Mouse (Mus musculus) heart, embryonic 13.5 days (tissue): ENCODE measurements around the gene Gpc6. TPM values are rescaled to one million over a fixed set of nuclear protein-coding genes. Genes with fewer than 3 reads are reported as not detected.

Experiments used
- ATAC-seq: fragments of 200-750 bp; cut with Nextera tagmentation; 2 replicates; pipeline ENCODE4 v1.8.0; 2017; ENCODE audit warnings: moderate TSS enrichment; ENCODE audit not compliant: insufficient number of reproducible peaks, low FRiP score, low TSS enrichment; ENCODE audit errors: extremely low read depth
- H3K27ac ChIP-seq: fragments of 300-500 bp; sonication (generic); replicated peaks from 2 replicates; pipeline ENCODE4 v1.5.1; 2015; ENCODE audit warnings: moderate library complexity, mild to moderate bottlenecking, inconsistent platforms
- H3K27me3 ChIP-seq: fragments of 300-500 bp; sonication (generic); replicated peaks from 2 replicates; pipeline ENCODE4 v1.6.1; 2015; ENCODE audit warnings: mild to moderate bottlenecking, inconsistent platforms
- H3K36me3 ChIP-seq: fragments of 300-500 bp; sonication (generic); 2 replicates; pipeline ENCODE4 v1.6.1; 2015; ENCODE audit warnings: mild to moderate bottlenecking, inconsistent platforms
- H3K4me1 ChIP-seq: fragments of 300-500 bp; sonication (generic); 2 replicates; pipeline ENCODE4 v1.6.1; 2015; ENCODE audit warnings: inconsistent platforms
- H3K4me2 ChIP-seq: fragments of 300-500 bp; sonication (generic); 2 replicates; pipeline ENCODE4 v1.6.1; 2015; ENCODE audit warnings: inconsistent platforms, mild to moderate bottlenecking, moderate library complexity
- H3K4me3 ChIP-seq: fragments of 300-500 bp; sonication (generic); 2 replicates; pipeline ENCODE4 v1.5.1; 2015; ENCODE audit warnings: moderate library complexity, mild to moderate bottlenecking, inconsistent platforms
- H3K9ac ChIP-seq: fragments of 300-500 bp; sonication (generic); 2 replicates; pipeline ENCODE4 v1.6.1; 2015; ENCODE audit warnings: inconsistent platforms, mild to moderate bottlenecking, moderate library complexity
- H3K9me3 ChIP-seq: fragments of 300-500 bp; sonication (generic); 2 replicates; pipeline ENCODE4 v1.6.1; 2016; ENCODE audit warnings: inconsistent platforms
- WGBS: fragments of 180-500 bp; shearing (Covaris S2); methylation state at CpG from one replicate; pipeline ENCODE4 v1.1.7; 2015; ENCODE audit warnings: mixed read lengths; 5-methylcytosine and 5-hydroxymethylcytosine counted together
- polyA plus RNA-seq: library from polyadenylated mRNA; unstranded; fragments of >200 nt; fragmentation: Nextera tagmentation; extraction: Ambion mirVana; gene quantifications from 2 replicates; pipeline ENCODE4 v1.2.1, GENCODE M21; 2015

Gene Gpc6
- polyA plus RNA-seq, 1 experiment from 2014 or later, result 13.1 TPM

DNA sequence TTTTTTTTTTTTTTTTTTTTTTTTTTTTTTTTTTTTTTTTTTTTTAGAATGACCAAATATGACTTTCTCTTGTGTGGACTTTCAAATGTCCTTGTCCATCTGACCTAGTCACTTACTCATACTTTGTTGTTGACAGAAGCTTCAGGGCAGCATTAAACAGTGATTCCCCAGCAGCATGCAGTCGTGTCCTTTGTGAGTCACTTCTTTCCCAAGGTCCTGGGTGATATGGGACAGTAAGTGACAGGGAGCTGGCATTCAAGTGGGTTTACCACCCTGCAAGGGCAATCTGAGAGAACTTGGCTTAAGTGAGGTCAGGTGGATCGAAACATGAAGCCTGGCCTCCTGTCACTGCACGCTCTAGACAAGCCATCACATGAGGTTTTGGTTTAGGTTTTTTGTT lies 754.8 kb downstream of the Gpc6 start:
- no peak for ATAC-seq
- H3K4me2 ChIP-seq, result no peak overlapping the region

DNA sequence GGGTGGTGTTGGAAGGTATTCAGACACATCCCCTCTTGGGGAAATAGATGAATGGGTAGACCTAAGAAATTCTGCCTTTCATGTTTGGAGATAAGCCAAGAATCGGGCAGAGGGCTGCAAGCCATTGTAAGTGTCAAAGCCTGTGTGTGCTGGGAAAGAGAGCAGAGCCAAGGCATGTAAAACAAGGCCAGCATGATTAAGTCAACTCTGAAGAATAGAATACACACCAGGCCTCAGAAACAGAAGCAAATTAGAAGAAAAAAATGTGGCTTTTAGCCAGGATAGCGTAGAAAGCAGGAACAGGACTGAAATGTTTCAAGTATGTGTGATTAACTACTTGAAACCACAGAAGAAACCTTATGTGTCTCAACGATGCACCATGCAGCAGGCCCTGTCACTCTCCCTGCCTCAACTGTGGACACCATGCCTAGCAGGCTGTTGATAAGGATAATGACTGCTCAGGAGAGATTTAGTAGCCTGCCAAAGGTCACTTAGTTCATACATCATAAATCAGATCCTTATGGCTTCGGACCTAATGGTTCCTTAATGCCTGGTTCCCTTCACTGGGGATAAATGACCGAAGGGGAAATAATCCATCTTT lies 756.3 kb downstream of the Gpc6 start:
- H3K4me2 ChIP-seq, result no peak overlapping the region
- ATAC-seq, result no peak
- H3K27ac ChIP-seq, result peak overlapping the region; percentile 53

More for the DNA sequence above, 754.8 kb downstream of the Gpc6 start:
- no peaks in the 10 kb centered on the region for H3K9me3 ChIP-seq
- H3K36me3 ChIP-seq, result no peaks in the 10 kb centered on the region
- H3K27ac ChIP-seq, result no peak overlapping the region
- WGBS, result 51% methylated on average over 3 of the region's 3 CpGs
- H3K4me3 ChIP-seq, result no peak overlapping the region
- no peaks in the 10 kb centered on the region for H3K27me3 ChIP-seq
- peaks cover 19% of the 10 kb centered on the region for H3K4me1 ChIP-seq
- H3K9ac ChIP-seq, result no peak overlapping the region

DNA sequence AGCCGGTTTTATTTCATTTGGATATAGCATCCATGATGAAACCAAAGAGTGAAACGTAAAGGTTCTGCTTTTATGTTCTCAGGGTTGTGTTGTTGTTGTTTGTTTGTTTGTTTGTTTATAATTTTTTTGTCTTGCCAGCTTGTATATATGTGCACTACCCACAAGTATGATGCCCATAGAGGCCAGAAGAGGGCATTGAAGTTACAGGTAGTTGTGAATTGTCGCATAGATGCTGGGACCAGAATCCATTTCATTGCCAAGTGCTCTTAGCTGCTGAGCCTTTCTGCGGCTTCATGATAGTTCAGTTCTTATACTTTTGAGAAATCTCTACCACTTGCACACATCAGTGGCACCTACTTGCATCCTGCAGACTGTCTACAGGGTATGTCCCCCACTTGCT lies 758.0 kb downstream of the Gpc6 start:
- 87% methylated on average over 4 of the region's 4 CpGs for WGBS
- peaks cover 19% of the 10 kb centered on the region for H3K4me1 ChIP-seq
- no peak overlapping the region for H3K4me3 ChIP-seq
- H3K9ac ChIP-seq, result no peak overlapping the region
- no peak overlapping the region for H3K27ac ChIP-seq
- H3K27me3 ChIP-seq, result no peaks in the 10 kb centered on the region
- no peaks in the 10 kb centered on the region for H3K36me3 ChIP-seq
- no peak overlapping the region for H3K4me2 ChIP-seq
- no peaks in the 10 kb centered on the region for H3K9me3 ChIP-seq
- ATAC-seq, result no peak

More for the DNA sequence above, 756.3 kb downstream of the Gpc6 start:
- no peaks in the 10 kb centered on the region for H3K36me3 ChIP-seq
- H3K9ac ChIP-seq, result no peak overlapping the region
- no peaks in the 10 kb centered on the region for H3K27me3 ChIP-seq
- no peak overlapping the region for H3K4me3 ChIP-seq
- H3K9me3 ChIP-seq, result no peaks in the 10 kb centered on the region
- peaks cover 19% of the 10 kb centered on the region for H3K4me1 ChIP-seq
- WGBS, result 22% methylated on average over 5 of the region's 5 CpGs

DNA sequence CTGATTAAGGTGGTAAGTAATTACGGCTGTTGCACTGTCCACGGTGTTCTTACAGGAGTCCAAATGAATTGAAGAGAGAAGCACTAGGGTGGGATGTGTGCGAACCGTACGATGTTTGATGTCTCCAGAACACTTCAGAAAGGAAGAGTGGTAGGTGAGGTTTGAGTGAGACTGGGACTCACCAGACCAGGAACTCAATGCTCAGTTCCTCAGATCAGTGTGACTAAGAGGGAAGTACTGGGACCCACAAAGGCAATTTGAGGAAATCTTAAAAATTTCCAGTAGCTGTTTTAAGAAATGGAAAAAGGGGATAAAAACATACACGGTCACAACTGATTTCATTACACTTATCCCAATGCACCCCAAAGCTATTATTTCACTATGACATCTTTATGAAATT lies 764.7 kb downstream of the Gpc6 start:
- H3K36me3 ChIP-seq, result no peaks in the 10 kb centered on the region
- H3K9me3 ChIP-seq, result no peaks in the 10 kb centered on the region
- no peak overlapping the region for H3K27ac ChIP-seq
- 75% methylated on average over 6 of the region's 6 CpGs for WGBS
- H3K9ac ChIP-seq, result no peak overlapping the region
- no peak for ATAC-seq
- H3K27me3 ChIP-seq, result no peaks in the 10 kb centered on the region
- no peak overlapping the region for H3K4me3 ChIP-seq
- H3K4me1 ChIP-seq, result 0 out of 2 replicates have a peak, but pooled peaks cover 3% of the 10 kb centered on the region
- H3K4me2 ChIP-seq, result no peak overlapping the region

DNA sequence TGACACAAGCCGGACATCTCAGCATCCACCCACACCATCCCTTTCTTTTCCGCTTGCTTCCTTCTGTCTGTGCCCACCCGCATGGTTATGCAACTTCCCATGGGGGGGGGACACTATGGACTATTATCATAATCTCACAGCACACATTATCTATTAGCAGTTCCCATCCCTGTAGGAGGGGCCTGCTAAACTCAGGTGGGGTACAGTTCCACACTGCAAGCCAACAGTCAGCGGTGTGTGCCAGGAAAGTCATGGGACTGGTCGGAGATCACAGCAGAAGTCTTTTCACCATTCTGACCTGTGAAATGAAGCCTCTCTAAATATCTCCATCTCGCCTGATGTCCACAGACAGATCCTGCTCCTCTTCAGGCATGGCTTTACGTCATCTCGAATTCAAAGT lies 770.5 kb downstream of the Gpc6 start:
- no peak for ATAC-seq
- H3K4me3 ChIP-seq, result no peak overlapping the region
- no peak overlapping the region for H3K9ac ChIP-seq
- H3K9me3 ChIP-seq, result no peaks in the 10 kb centered on the region
- H3K27ac ChIP-seq, result no peak overlapping the region
- H3K4me1 ChIP-seq, result no peaks in the 10 kb centered on the region
- 79% methylated on average over 8 of the region's 8 CpGs for WGBS
- H3K4me2 ChIP-seq, result no peak overlapping the region
- no peaks in the 10 kb centered on the region for H3K36me3 ChIP-seq
- H3K27me3 ChIP-seq, result no peaks in the 10 kb centered on the region

DNA sequence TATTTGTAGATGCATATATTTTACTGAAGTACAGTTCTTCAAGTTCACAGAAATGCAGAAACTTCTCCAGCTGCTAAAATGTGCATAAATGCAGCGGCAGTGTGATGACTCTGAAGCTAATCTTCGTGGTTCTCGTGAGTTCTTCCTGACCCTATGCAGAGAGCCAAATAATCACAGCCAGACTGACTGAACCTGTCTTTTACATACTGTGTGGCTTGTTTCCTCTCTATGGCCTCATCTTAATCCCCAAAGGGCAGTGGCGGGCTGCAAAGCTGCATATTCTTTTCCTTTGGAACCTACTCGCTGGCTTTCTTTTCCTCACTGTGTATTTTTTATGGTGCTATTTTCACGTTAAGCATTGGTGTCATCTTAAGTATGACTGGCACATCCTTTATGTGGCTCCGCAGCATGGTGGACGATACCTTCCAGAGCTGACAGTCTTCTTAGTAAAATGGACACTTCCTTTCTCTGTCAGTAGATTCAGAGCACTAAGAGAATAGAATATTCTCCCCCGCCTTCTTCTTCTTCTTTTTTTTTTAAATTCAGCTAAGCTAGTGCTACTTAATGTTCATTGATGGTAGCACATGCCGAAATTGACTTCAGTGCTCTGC lies 775.7 kb downstream of the Gpc6 start:
- Histone ChIP-seq H3K4me1 (no peaks in the 10 kb centered on the region), H3K9ac (no peak overlapping the region), H3K4me3 (no peak overlapping the region), H3K36me3 (no peaks in the 10 kb centered on the region), H3K27ac (no peak overlapping the region), H3K9me3 (no peaks in the 10 kb centered on the region), H3K4me2 (no peak overlapping the region), H3K27me3 (no peaks in the 10 kb centered on the region)
- WGBS, result 80% methylated on average over 10 of the region's 10 CpGs
- no peak for ATAC-seq

DNA sequence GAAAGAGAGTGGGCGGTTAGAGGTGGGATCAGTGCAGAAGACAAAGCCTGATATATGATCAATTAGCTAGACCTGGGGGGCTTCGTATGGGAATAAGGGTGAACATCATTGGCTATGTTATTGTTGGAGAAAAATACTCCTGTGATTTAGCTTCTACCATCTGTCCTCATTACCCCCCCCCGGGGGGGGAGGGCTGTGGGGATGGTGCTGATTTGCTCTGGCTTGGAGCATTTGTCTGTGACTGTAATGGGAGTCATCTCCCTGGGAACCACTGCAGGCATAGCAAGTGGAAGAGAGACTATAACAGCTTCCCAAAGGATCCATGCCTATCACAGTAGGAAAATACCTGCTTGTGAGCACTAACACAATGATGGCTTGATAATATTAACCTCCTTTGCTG lies 783.7 kb downstream of the Gpc6 start:
- Histone ChIP-seq H3K27ac (no peak overlapping the region), H3K9me3 (no peaks in the 10 kb centered on the region), H3K27me3 (no peaks in the 10 kb centered on the region), H3K4me1 (peaks cover 5% of the 10 kb centered on the region), H3K4me2 (no peak overlapping the region), H3K36me3 (no peaks in the 10 kb centered on the region), H3K9ac (no peak overlapping the region), H3K4me3 (no peak overlapping the region)
- WGBS, result 83% methylated on average over 3 of the region's 3 CpGs
- no peak for ATAC-seq

DNA sequence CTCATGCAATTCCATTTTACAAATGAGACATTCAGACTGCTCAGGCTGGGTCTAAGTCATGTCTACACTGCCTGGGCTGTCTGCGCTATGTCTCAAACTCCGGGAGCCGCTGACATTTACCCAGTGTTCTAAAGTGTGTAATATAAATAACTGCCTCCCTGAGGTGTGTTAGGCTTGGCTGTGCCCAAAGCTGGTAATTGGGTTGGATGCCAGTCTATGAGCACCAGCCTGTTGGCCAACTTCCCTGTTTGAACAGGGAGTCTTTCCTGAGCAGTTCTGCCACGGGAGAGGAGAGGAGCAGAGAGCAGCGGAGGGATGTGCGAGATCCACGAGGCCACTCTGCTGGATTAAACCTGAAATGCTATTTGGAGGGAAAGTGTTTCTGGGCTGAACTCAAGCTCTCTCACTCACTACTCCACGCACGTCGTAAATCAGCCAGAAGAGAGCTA lies 785.4 kb downstream of the Gpc6 start:
- 43% methylated on average over 10 of the region's 10 CpGs for WGBS

DNA sequence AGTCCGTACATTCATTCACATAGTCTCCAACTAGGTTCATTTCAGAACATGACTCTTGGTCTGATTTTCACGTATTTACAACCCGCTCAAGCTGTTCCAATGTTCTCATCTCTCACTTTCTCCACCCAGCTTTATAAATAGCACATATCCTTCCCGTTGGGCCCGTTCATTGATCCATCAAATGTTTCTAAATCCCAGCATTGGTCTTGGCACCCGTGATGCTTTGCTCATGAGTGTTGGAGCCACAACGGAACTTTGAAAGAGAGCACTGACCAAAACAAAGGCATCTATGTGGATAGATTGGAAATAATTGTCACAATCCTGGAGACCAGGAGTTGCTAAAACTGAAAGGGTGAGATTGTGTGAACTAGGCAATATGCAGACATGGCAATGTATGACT lies 787.2 kb downstream of the Gpc6 start:
- Histone ChIP-seq H3K4me2 (no peak overlapping the region), H3K4me3 (no peak overlapping the region)
- 85% methylated on average over 7 of the region's 7 CpGs for WGBS

More for the DNA sequence above, 785.4 kb downstream of the Gpc6 start:
- Histone ChIP-seq H3K9me3 (no peaks in the 10 kb centered on the region), H3K9ac (no peak overlapping the region), H3K36me3 (no peaks in the 10 kb centered on the region), H3K4me1 (peaks cover 5% of the 10 kb centered on the region), H3K27ac (0 out of 2 replicates have a peak overlapping the region, but pooled peaks have one; percentile 15), H3K27me3 (no peaks in the 10 kb centered on the region), H3K4me2 (peak overlapping the region; percentile 12; the same call in 1 of the 2 replicates), H3K4me3 (no peak overlapping the region)
- peak; percentile 61; the same call in 1 of the 2 replicates for ATAC-seq

DNA sequence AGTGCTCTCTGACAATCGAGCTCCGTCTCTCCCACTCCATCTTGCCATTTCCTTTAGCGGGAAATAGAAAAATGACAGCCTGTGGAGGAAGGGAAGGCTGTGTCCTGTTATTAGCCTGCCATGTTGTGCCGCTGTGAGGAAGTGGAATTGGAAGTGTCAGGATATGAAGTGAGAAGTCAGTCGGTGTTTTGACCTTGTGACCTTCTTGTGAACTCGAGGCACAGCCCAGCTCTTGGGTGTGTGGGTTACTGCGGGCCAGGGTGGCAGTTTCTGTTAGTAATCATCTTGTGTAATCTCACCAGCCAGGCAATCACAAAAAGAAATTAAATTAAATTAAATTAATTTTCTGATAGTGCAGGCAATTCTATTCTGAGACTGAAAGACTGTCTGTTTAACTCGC lies 789.0 kb downstream of the Gpc6 start:
- no peak for ATAC-seq
- Histone ChIP-seq H3K27ac (no peak overlapping the region), H3K4me2 (no peak overlapping the region), H3K9me3 (no peaks in the 10 kb centered on the region), H3K9ac (no peak overlapping the region), H3K27me3 (no peaks in the 10 kb centered on the region), H3K36me3 (no peaks in the 10 kb centered on the region), H3K4me1 (peaks cover 5% of the 10 kb centered on the region), H3K4me3 (no peak overlapping the region)
- 54% methylated on average over 8 of the region's 8 CpGs for WGBS

More for the DNA sequence above, 787.2 kb downstream of the Gpc6 start:
- Histone ChIP-seq H3K4me1 (peaks cover 5% of the 10 kb centered on the region), H3K36me3 (no peaks in the 10 kb centered on the region), H3K27ac (no peak overlapping the region), H3K27me3 (no peaks in the 10 kb centered on the region), H3K9me3 (no peaks in the 10 kb centered on the region), H3K9ac (no peak overlapping the region)
- ATAC-seq, result no peak

DNA sequence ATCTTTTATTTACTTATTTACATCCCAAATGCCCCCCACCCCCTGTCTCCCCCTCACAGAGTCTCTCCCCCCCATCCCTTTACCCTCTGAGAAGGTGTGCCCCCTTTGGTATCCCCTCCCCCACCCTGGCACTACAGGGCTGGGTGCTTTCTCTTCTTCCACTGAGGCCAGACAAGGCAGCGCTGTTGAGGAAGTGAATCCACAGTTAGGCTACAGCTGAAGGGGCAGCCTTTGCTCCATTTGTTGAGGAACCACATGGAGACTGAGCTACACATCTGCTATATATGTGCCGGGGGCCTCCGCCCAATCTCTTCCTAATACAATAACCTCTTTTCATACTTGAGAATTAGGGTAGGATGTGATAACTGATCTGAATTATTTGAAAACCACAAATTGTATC lies 791.2 kb downstream of the Gpc6 start:
- no peak for ATAC-seq
- H3K4me1 ChIP-seq, result no peaks in the 10 kb centered on the region
- no peak overlapping the region for H3K4me2 ChIP-seq
- H3K36me3 ChIP-seq, result no peaks in the 10 kb centered on the region
- H3K27ac ChIP-seq, result no peak overlapping the region
- 80% methylated on average over 3 of the region's 3 CpGs for WGBS
- no peaks in the 10 kb centered on the region for H3K27me3 ChIP-seq
- no peak overlapping the region for H3K4me3 ChIP-seq
- H3K9ac ChIP-seq, result no peak overlapping the region
- H3K9me3 ChIP-seq, result no peaks in the 10 kb centered on the region

DNA sequence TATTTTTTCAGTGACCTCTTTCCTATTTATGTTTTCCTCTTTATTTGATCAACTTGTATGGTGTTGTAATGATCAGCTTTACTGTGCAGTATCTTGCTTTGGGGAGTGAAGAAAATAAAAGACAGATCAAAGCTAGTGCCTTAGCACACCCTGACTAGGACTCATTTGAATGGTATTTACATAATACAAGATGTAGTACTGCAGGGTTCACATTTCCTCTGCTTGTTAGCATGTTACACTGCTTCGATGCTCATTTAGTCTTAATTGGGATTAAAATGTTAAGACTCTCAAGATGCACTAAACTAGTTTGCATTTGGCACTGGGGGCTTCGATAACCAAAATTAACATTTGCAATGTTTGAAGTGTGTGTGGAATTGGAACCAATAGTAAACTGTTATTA lies 803.6 kb downstream of the Gpc6 start:
- H3K4me2 ChIP-seq, result no peak overlapping the region
- H3K27ac ChIP-seq, result no peak overlapping the region
- 81% methylated on average over 2 of the region's 2 CpGs for WGBS
- no peak for ATAC-seq
- H3K9ac ChIP-seq, result no peak overlapping the region
- no peaks in the 10 kb centered on the region for H3K27me3 ChIP-seq
- H3K9me3 ChIP-seq, result no peaks in the 10 kb centered on the region
- no peaks in the 10 kb centered on the region for H3K36me3 ChIP-seq
- H3K4me1 ChIP-seq, result 0 out of 2 replicates have a peak, but pooled peaks cover 5% of the 10 kb centered on the region
- no peak overlapping the region for H3K4me3 ChIP-seq
